Mouse (Mus musculus) layer of hippocampus, adult 9-11 months (tissue): ENCODE results near the gene Ermard.
"Not testable (repeated sequence)": the region's sequence is repeated elsewhere in the genome, so short reads cannot be mapped to it uniquely, and the experiment has no call there.

ENCODE experiments used
- DNase-seq: peaks from one replicate; pipeline ENCODE4 v3.0.0; 2022

Gene Ermard

GRCm38 (mm10) chr17:15041175-15041729 is at the start of gene Ermard, which contains the start of the genes Tcte3 and Gm3448:
Gene Ermard, plus strand, starts transcription at chr17:15041208.
Gene Tcte3, minus strand, starts transcription at chr17:15041488.
Gene Gm3448, minus strand, starts transcription at chr17:15041537.
- not testable (repeated sequence) for DNase-seq

GRCm38 (mm10) chr17:14992522-14993138 is 48.4 kb upstream of the Ermard start:
- DNase-seq = not testable (repeated sequence)

- not testable (repeated sequence) for DNase-seq
Measured at GRCm38 (mm10) chr17:14993139-14993832, 47.7 kb upstream of the Ermard start.

- DNase-seq = not testable (repeated sequence)
Measured at GRCm38 (mm10) chr17:14994140-14994539, 46.9 kb upstream of the Ermard start.

- not testable (repeated sequence) for DNase-seq
Measured at GRCm38 (mm10) chr17:15000047-15000446, 41.0 kb upstream of the Ermard start.

- DNase-seq = not testable (repeated sequence)
Measured at GRCm38 (mm10) chr17:15009088-15009487, 31.9 kb upstream of the Ermard start.

- not testable (repeated sequence) for DNase-seq
Measured at GRCm38 (mm10) chr17:15009706-15010413, 31.1 kb upstream of the Ermard start, which contains the start of gene Gm3435. Gene Gm3435, plus strand, starts transcription at chr17:15010176.

- DNase-seq = peak; percentile 64
Measured at GRCm38 (mm10) chr17:15021503-15022220, 19.3 kb upstream of the Ermard start.

GRCm38 (mm10) chr17:15023878-15024492 is 17.0 kb upstream of the Ermard start:
- DNase-seq = not testable (repeated sequence)

GRCm38 (mm10) chr17:15024502-15025193 is 16.4 kb upstream of the Ermard start:
- not testable (repeated sequence) for DNase-seq

GRCm38 (mm10) chr17:15025513-15025912 is 15.5 kb upstream of the Ermard start:
- not testable (repeated sequence) for DNase-seq

- DNase-seq = not testable (repeated sequence)
Measured at GRCm38 (mm10) chr17:15031414-15031813, 9.6 kb upstream of the Ermard start.

GRCm38 (mm10) chr17:15040455-15040854 is 553 bp upstream of the Ermard start:
- not testable (repeated sequence) for DNase-seq

GRCm38 (mm10) chr17:15050338-15050737 is 9.3 kb downstream of the Ermard start:
- not testable (repeated sequence) for DNase-seq

GRCm38 (mm10) chr17:15052766-15053165 is 11.8 kb downstream of the Ermard start:
- not testable (repeated sequence) for DNase-seq

GRCm38 (mm10) chr17:15053183-15053828 is 12.3 kb downstream of the Ermard start:
- DNase-seq = not testable (repeated sequence)

GRCm38 (mm10) chr17:15053829-15054200 is 12.8 kb downstream of the Ermard start:
- DNase-seq = not testable (repeated sequence)

- DNase-seq = peak; percentile 91
Measured at GRCm38 (mm10) chr17:15055925-15056324, 14.9 kb downstream of the Ermard start.

- DNase-seq = no peak
Measured at GRCm38 (mm10) chr17:15058161-15058591, 17.2 kb downstream of the Ermard start.

GRCm38 (mm10) chr17:15059646-15060045 is 18.6 kb downstream of the Ermard start:
- DNase-seq = no peak

- no peak for DNase-seq
Measured at GRCm38 (mm10) chr17:15060356-15060755, 19.3 kb downstream of the Ermard start.
